Mouse (Mus musculus) spleen, adult 2 months (tissue): Measurements from ENCODE around the gene Gns.

Experiments
- CTCF ChIP-seq: fragments of 200-500 bp; IDR thresholded peaks from 2 replicates; pipeline ENCODE4 v1.5.1; 2011; ENCODE audit warnings: mild to moderate bottlenecking, inconsistent platforms; ENCODE audit not compliant: insufficient read depth, insufficient read length, insufficient replicate concordance; ENCODE audit errors: extremely low read depth
- POLR2A ChIP-seq: fragments of 200-500 bp; IDR thresholded peaks from 2 replicates; pipeline ENCODE4 v1.6.1; 2011; ENCODE audit warnings: low read depth, low read length, inconsistent platforms

DNA sequence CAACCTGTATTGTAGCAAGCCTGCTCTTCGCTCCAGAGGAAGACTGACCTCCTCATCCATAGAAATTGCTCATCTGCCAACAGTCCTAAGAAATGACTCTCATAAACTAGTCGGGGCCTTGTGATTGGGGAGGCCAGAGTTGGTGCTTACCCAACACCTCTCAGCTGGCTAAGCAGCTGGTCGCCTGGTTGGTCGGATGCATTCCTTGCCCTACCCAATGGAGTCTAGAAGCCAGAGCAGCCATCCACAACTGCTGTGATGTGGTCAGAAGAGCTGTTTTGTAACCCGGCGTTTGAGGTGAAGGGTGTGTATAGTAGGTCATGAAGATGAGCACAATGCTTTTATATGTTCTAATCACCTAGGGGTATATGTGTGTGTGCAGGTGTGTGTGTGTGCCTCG, 33.7 kb downstream of the Gns start:
- TF ChIP-seq CTCF = no peak
- TF ChIP-seq POLR2A = no peak
